Mouse (Mus musculus): Measurements from ENCODE around the gene Olfr485.
"Not testable (repeated sequence)": the region's sequence is repeated elsewhere in the genome, so short reads cannot be mapped to it uniquely, and the experiment has no call there.

- TF ChIP-seq CTCF (IDR thresholded peaks at IDR 0.05; ENCODE audit: low read depth, low read length); POLR2A (IDR thresholded peaks at IDR 0.05; ENCODE audit: borderline replicate concordance, low read depth, low read length): not testable (repeated sequence)
Observed at GRCm38 (mm10) chr7:108185237-108185636, 25.6 kb upstream of the Olfr485 start.

Data from bone marrow macrophage, adult 2 months (primary cell).